Comparison of ENCODE assay signal across 8 mouse cellular contexts in the genomic region with DNA sequence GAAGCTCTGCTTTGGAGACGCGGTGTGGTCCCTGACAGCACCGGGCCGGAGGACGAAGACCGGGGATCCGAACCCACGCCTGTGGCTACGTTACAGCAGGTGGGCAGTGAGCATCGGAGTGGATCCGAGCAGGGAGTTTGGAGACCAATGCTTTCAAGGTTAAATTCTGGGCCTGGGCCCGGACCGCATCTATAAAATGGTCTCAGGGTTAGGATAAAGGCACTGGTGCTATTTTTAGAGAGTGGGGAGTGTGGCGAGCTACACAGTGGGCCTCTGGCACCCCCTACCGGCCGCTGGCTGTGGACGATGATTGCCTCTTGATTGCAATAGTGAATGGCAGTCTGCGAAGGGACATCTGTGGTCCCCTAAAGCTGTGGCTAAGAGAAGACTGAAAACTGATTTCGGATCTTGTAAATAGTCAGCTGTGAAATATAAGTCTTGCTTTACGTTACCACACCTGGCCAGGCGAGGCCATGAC. TPM values are rescaled to one million over a fixed set of nuclear protein-coding genes. Genes with fewer than 3 reads are reported as not detected.
DNase-seq lines count a peak whose midpoint lies in the region; ATAC-seq lines count a peak whose summit lies in the region.

A gene (plus strand): TSS at position 51 of the 478 bp plus-strand sequence.

- H3K27me3 ChIP-seq in forebrain, embryonic 10.5 days (ENCODE audit: poor library complexity, severe bottlenecking): peaks cover 59% of the 10 kb centered on the region
- peaks cover 6% of the 10 kb centered on the region; the same call in 1 of the 2 replicates for H3K27me3 ChIP-seq in heart, embryonic 15.5 days
- peaks cover 57% of the 10 kb centered on the region for H3K27me3 ChIP-seq in liver, embryonic 15.5 days
- H3K27me3 ChIP-seq in neural tube, embryonic 12.5 days (replicated peaks): peaks cover 4% of the 10 kb centered on the region; the same call in 1 of the 2 replicates

- under 1% methylated on average over 21 of the region's 21 CpGs for WGBS in forebrain, embryonic 10.5 days
- under 1% methylated on average over 21 of the region's 21 CpGs for WGBS in heart, embryonic 15.5 days
- 2% methylated on average over 21 of the region's 21 CpGs for WGBS in liver, embryonic 15.5 days (ENCODE audit: insufficient replicate concordance)
- 1% methylated on average over 21 of the region's 21 CpGs for WGBS in neural tube, embryonic 12.5 days

- peak; percentile 65 for ATAC-seq in CD4-positive, CD25-positive, alpha-beta regulatory T cell, adult 4 months
- ATAC-seq in heart, embryonic 15.5 days (replicated peaks; ENCODE audit: insufficient number of reproducible peaks, insufficient read depth, low FRiP score, low read depth): peak; percentile 69
- peak; percentile 38 for ATAC-seq in liver, embryonic 15.5 days (ENCODE audit: insufficient read depth)
- peak; percentile 73 for ATAC-seq in neural tube, embryonic 12.5 days (ENCODE audit: low FRiP score, low read depth)

- H3K4me2 ChIP-seq in heart, embryonic 15.5 days: peak within 1 kb of the TSS; percentile 94
- peak within 1 kb of the TSS; percentile 84 for H3K4me2 ChIP-seq in liver, embryonic 15.5 days
- H3K4me2 ChIP-seq in neural tube, embryonic 12.5 days (replicated peaks): peak within 1 kb of the TSS; percentile 81

- H3K4me1 ChIP-seq in forebrain, embryonic 10.5 days: peaks cover 43% of the 10 kb centered on the region
- H3K4me1 ChIP-seq in heart, embryonic 15.5 days (replicated peaks): peaks cover 34% of the 10 kb centered on the region
- H3K4me1 ChIP-seq in liver, embryonic 15.5 days (replicated peaks): peaks cover 39% of the 10 kb centered on the region
- H3K4me1 ChIP-seq in neural tube, embryonic 12.5 days: peaks cover 22% of the 10 kb centered on the region

- peak; percentile 72 for DNase-seq in c-Kit-negative CD71-positive TER-119-positive erythroid progenitor cells, embryonic 14.5 days (ENCODE audit: low read depth, low spot score)
- DNase-seq in forebrain, embryonic 10.5 days (ENCODE audit: extremely low spot score, low spot score): peak; percentile 91
- DNase-seq in kidney, postnatal 25 days: peak; percentile 90 to 98
- DNase-seq in telencephalon, adult 2 months (ENCODE audit: low read depth, low spot score): peak; percentile 68

- peaks cover 13% of the 10 kb centered on the region for H3K36me3 ChIP-seq in forebrain, embryonic 10.5 days (replicated peaks)
- peaks cover 9% of the 10 kb centered on the region for H3K36me3 ChIP-seq in heart, embryonic 15.5 days
- peaks cover 13% of the 10 kb centered on the region for H3K36me3 ChIP-seq in liver, embryonic 15.5 days (replicated peaks)
- peaks cover 12% of the 10 kb centered on the region for H3K36me3 ChIP-seq in neural tube, embryonic 12.5 days

- H3K4me3 ChIP-seq in forebrain, embryonic 10.5 days: peak within 1 kb of the TSS; percentile 61
- peak within 1 kb of the TSS; percentile 65 for H3K4me3 ChIP-seq in heart, embryonic 15.5 days
- peak within 1 kb of the TSS; percentile 59 for H3K4me3 ChIP-seq in liver, embryonic 15.5 days (replicated peaks)
- H3K4me3 ChIP-seq in neural tube, embryonic 12.5 days: peak within 1 kb of the TSS; percentile 46

- H3K9ac ChIP-seq in heart, embryonic 15.5 days: peak within 1 kb of the TSS; percentile 71
- peak within 1 kb of the TSS; percentile 55 for H3K9ac ChIP-seq in liver, embryonic 15.5 days
- H3K9ac ChIP-seq in neural tube, embryonic 12.5 days: peak within 1 kb of the TSS; percentile 61

- peak within 1 kb of the TSS; percentile 72 for H3K27ac ChIP-seq in forebrain, embryonic 10.5 days
- peak within 1 kb of the TSS; percentile 26; the same call in 1 of the 2 replicates for H3K27ac ChIP-seq in heart, embryonic 15.5 days
- H3K27ac ChIP-seq in liver, embryonic 15.5 days (replicated peaks): no peak within 1 kb of the TSS
- no peak within 1 kb of the TSS for H3K27ac ChIP-seq in neural tube, embryonic 12.5 days

- H3K9me3 ChIP-seq in forebrain, embryonic 10.5 days: no peaks in the 10 kb centered on the region
- no peaks in the 10 kb centered on the region for H3K9me3 ChIP-seq in heart, embryonic 15.5 days (replicated peaks)
- no peaks in the 10 kb centered on the region for H3K9me3 ChIP-seq in liver, embryonic 15.5 days (replicated peaks)
- no peaks in the 10 kb centered on the region for H3K9me3 ChIP-seq in neural tube, embryonic 12.5 days

RNA-seq across cellular contexts. Expression of the gene that starts here (rescaled TPM):
- 100 to 1,000 TPM in 1 of 2 experiments, 10 to 100 TPM in 1; 84.0 to 114 TPM for polyA plus RNA-seq in CD4-positive, CD25-positive, alpha-beta regulatory T cell, adult 4 months (2017; shearing (Covaris generic))
- 116 and 119 TPM in 2 replicates for polyA plus RNA-seq in forebrain, embryonic 10.5 days (2016; fragmentation: Nextera tagmentation; extraction: Ambion mirVana)
- 56.2 and 60.3 TPM in 2 replicates for polyA plus RNA-seq in heart, embryonic 15.5 days (2015; fragmentation: Nextera tagmentation; extraction: Ambion mirVana)
- polyA plus RNA-seq in liver, embryonic 15.5 days (2015; fragmentation: Nextera tagmentation; extraction: Ambion mirVana): 84.0 and 88.1 TPM in 2 replicates
- 110 and 113 TPM in 2 replicates for polyA plus RNA-seq in neural tube, embryonic 12.5 days (2016; fragmentation: Nextera tagmentation; extraction: Ambion mirVana)

Comparison
In these comparisons a context has a peak if more than half of its experiments do, and no peak if none do; other contexts are left out.
1. H3K27ac ChIP-seq: peak in forebrain, embryonic 10.5 days (single experiment) and heart, embryonic 15.5 days (single experiment); none in liver, embryonic 15.5 days (single experiment) and neural tube, embryonic 12.5 days (single experiment).
2. Peak in every context shown above with its lines, with median percentiles within 50 percentile points of each other: ATAC-seq, DNase-seq, H3K4me3 ChIP-seq, H3K4me2 ChIP-seq and H3K9ac ChIP-seq.